Mouse (Mus musculus) kidney, postnatal 0 days (tissue): Measurements from ENCODE around the gene Rnf220. TPM values are rescaled to one million over a fixed set of nuclear protein-coding genes. Genes with fewer than 3 reads are reported as not detected.

ENCODE experiments used
- ATAC-seq: fragments of 200-750 bp; cut with Nextera tagmentation; replicated peaks from 2 replicates; pipeline ENCODE4 v1.8.0; 2017; ENCODE audit warnings: low read depth, moderate number of reproducible peaks, moderate TSS enrichment, moderate library complexity; ENCODE audit not compliant: low FRiP score
- DNase-seq: peaks from one replicate; pipeline ENCODE4 v3.0.0-alpha.2; 2016; ENCODE audit warnings: low spot score
- H3K27ac ChIP-seq: fragments of 300-500 bp; sonication (generic); 2 replicates; pipeline ENCODE4 v1.5.1; 2014; ENCODE audit warnings: mild to moderate bottlenecking
- H3K27me3 ChIP-seq: fragments of 300-500 bp; sonication (generic); 2 replicates; pipeline ENCODE4 v1.6.1; 2014; ENCODE audit warnings: low read length, mixed read lengths; ENCODE audit not compliant: insufficient read depth
- H3K36me3 ChIP-seq: fragments of 300-500 bp; sonication (generic); 2 replicates; pipeline ENCODE4 v1.6.1; 2014; ENCODE audit warnings: low read length, mixed read lengths; ENCODE audit not compliant: insufficient read depth
- H3K4me1 ChIP-seq: fragments of 300-500 bp; sonication (generic); replicated peaks from 2 replicates; pipeline ENCODE4 v1.6.1; 2014; ENCODE audit warnings: antibody characterized with exemption, low read length, mixed read lengths; ENCODE audit not compliant: insufficient read depth
- H3K4me2 ChIP-seq: fragments of 300-500 bp; sonication (generic); 2 replicates; pipeline ENCODE4 v1.6.1; 2014; ENCODE audit warnings: mild to moderate bottlenecking, low read length, moderate library complexity, mixed read lengths
- H3K4me3 ChIP-seq: fragments of 300-500 bp; sonication (generic); replicated peaks from 2 replicates; pipeline ENCODE4 v1.5.1; 2014; ENCODE audit warnings: low read depth, low read length
- H3K9ac ChIP-seq: fragments of 300-500 bp; sonication (generic); 2 replicates; pipeline ENCODE4 v1.6.1; 2014; ENCODE audit warnings: low read depth, low read length
- H3K9me3 ChIP-seq: fragments of 300-500 bp; sonication (generic); replicated peaks from 2 replicates; pipeline ENCODE4 v1.6.1; 2016; ENCODE audit warnings: low read length, inconsistent platforms, mixed read lengths
- CTCF ChIP-seq: IDR thresholded peaks from 2 replicates; pipeline ENCODE4 v1.5.1; 2016; ENCODE audit warnings: antibody characterized with exemption, low read depth, mild to moderate bottlenecking, moderate library complexity
- WGBS: fragments of 180-500 bp; shearing (Covaris S2); extraction: QIAGEN DNeasy Blood & Tissue Kit; methylation state at CpG from one replicate; pipeline ENCODE4 v1.1.7; 2014; 5-methylcytosine and 5-hydroxymethylcytosine counted together
- polyA plus RNA-seq: library from polyadenylated mRNA; unstranded; fragments of >200 nt; fragmentation: Nextera tagmentation; extraction: Ambion mirVana; gene quantifications from 2 replicates; pipeline ENCODE4 v1.2.1, GENCODE M21; 2015

Gene Rnf220
- polyA plus RNA-seq, 1 experiment from 2014 or later = 62.1 TPM

DNA sequence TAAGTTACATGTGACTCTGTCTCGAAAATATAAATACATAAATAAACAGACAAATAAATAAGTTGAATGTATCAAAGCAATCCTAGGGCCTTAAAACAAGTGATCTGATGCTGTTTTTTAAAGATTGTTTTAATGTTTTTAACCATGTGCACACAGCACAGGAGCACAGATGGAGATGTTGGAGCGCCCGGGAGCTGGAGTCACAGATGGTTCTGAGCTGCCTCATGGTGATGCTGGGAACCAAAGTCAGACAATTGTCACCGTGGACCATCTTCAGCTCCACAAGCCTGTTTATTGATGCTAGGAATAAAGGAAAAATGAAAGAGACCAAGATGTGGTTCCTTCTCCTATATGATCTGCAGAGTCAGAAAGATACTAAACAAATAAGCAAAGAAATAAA is 21.4 kb upstream of the Rnf220 start:
- no peaks in the 10 kb centered on the region for H3K27me3 ChIP-seq
- H3K9ac ChIP-seq = no peak overlapping the region
- no peak overlapping the region for H3K27ac ChIP-seq
- ATAC-seq (no peak), DNase-seq (no peak)
- no peak overlapping the region for H3K4me2 ChIP-seq
- H3K36me3 ChIP-seq = no peaks in the 10 kb centered on the region
- no peak overlapping the region for H3K4me3 ChIP-seq
- H3K9me3 ChIP-seq = no peaks in the 10 kb centered on the region
- 90% methylated on average over 4 of the region's 4 CpGs for WGBS
- TF ChIP-seq CTCF = no peak
- no peaks in the 10 kb centered on the region for H3K4me1 ChIP-seq

GRCm38 (mm10) chr4:117499043-117499442 is 2.2 kb upstream of the Rnf220 start:
- Histone ChIP-seq H3K4me3 (no peak overlapping the region), H3K27me3 (peaks cover 27% of the 10 kb centered on the region), H3K27ac (no peak overlapping the region), H3K4me2 (no peak overlapping the region), H3K4me1 (peaks cover 10% of the 10 kb centered on the region; the same call in 1 of the 2 replicates), H3K9ac (no peak overlapping the region), H3K36me3 (no peaks in the 10 kb centered on the region), H3K9me3 (no peaks in the 10 kb centered on the region)
- DNase-seq = no peak
- WGBS = 86% methylated on average over 8 of the region's 8 CpGs
- ATAC-seq = no peak
- TF ChIP-seq CTCF = no peak

DNA sequence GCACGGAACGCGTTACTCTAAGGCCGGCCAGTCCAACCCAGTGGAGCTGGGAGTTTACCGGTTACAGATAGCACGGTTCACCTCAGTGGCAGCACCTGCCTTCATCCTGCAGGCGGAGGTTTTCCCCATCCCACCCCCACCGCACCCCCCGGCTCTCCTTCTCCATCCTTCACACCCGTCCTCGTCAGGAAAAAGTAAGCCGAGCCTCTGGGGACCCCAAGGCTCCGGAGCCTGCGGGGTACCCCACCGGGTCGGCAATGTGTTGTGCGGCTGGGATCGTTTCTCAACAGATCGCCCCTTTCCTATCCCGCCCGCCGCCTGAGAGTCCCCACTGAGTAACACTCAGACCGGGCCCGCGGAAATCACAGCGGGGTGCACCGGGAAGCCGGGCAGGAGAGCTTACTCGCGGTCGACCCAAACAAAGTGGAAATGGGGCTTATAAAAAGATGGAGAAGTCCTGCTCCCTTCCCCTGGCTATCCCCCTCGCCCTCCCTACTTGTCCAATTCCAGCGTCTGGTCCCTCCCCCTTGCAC is 917 bp downstream of the Rnf220 start:
- no peaks in the 10 kb centered on the region for H3K9me3 ChIP-seq
- ATAC-seq = no peak

GRCm38 (mm10) chr4:117494911-117495501 is 1.8 kb downstream of the Rnf220 start:
- under 1% methylated on average over 46 of the region's 47 CpGs for WGBS
- Histone ChIP-seq H3K36me3 (no peaks in the 10 kb centered on the region), H3K9me3 (no peaks in the 10 kb centered on the region), H3K4me2 (peak overlapping the region; percentile 75), H3K4me1 (peaks cover 13% of the 10 kb centered on the region; the same call in 1 of the 2 replicates), H3K4me3 (peak overlapping the region; percentile 37), H3K27ac (no peak overlapping the region), H3K27me3 (peaks cover 59% of the 10 kb centered on the region), H3K9ac (0 out of 2 replicates have a peak overlapping the region, but pooled peaks have one; percentile 37)
- ATAC-seq (no peak), DNase-seq (peak; percentile 27)
- no peak for TF ChIP-seq CTCF

More for the DNA sequence above, 917 bp downstream of the Rnf220 start:
- no peak for TF ChIP-seq CTCF
- Histone ChIP-seq H3K9ac (no peak overlapping the region), H3K4me1 (peaks cover 13% of the 10 kb centered on the region; the same call in 1 of the 2 replicates), H3K27me3 (peaks cover 49% of the 10 kb centered on the region), H3K4me2 (peak overlapping the region; percentile 75), H3K36me3 (no peaks in the 10 kb centered on the region), H3K4me3 (peak overlapping the region; percentile 45), H3K27ac (no peak overlapping the region)
- under 1% methylated on average over 33 of the region's 33 CpGs for WGBS
- DNase-seq = no peak

DNA sequence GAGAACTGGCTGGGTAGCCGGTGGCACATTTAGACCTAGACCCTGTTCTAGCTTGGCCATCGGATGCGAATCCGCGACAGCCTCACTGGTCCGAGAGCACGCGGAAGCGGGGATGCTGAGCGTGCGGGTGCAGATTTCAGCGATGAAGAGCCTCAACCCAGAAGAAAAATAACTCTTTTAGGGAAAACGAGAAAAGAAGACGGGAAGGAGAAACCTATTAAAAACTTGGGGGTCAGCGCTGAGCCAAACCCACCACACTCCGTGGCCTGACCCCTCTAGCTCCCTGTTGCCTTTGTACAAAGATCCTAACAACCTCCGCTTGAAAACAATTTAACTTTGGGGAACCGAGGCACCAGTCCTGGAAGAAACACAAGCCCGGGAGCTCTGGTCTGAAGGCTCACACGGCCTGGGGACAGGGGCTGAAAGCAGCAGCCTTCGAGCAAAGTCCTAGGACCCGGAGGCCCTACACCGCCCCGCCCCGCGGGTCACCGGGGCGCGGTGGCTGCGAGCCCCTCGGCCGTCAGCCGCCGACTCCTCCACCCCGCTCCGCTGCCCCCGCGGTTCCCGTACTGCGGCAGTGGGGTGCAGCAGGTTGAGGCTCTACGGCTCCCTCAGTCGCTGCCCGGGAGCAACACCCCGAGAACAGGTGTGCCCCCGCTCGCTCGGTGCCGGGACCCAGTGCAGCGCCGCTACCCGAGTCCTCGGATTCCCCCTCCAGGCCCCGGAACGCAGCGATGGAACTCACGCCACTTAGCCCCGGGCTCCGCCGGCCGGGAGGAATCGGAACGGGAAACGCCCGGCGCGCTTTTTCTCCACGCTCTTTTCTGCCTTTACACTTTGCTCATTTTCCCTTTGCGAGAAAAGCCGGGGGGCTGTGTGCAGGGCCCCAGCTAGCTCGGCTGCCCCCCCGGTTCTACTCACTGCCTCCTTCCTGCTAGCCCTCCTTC is 2.7 kb downstream of the Rnf220 start:
- peak overlapping the region; percentile 75 for H3K4me2 ChIP-seq
- no peaks in the 10 kb centered on the region for H3K36me3 ChIP-seq
- H3K9me3 ChIP-seq = no peaks in the 10 kb centered on the region
- H3K4me3 ChIP-seq = peak overlapping the region; percentile 37
- no peak for ATAC-seq
- H3K27ac ChIP-seq = no peak overlapping the region
- no peak overlapping the region for H3K9ac ChIP-seq
- no peak for DNase-seq
- WGBS = under 1% methylated on average over 69 of the region's 71 CpGs
- peaks cover 13% of the 10 kb centered on the region; the same call in 1 of the 2 replicates for H3K4me1 ChIP-seq
- no peak for TF ChIP-seq CTCF
- H3K27me3 ChIP-seq = peaks cover 62% of the 10 kb centered on the region

- no peak for TF ChIP-seq CTCF
- ATAC-seq (no peak), DNase-seq (peak; percentile 33)
- Histone ChIP-seq H3K4me2 (no peak overlapping the region), H3K4me3 (0 out of 2 replicates have a peak overlapping the region, but pooled peaks have one; percentile 6), H3K9me3 (no peaks in the 10 kb centered on the region), H3K4me1 (peaks cover 13% of the 10 kb centered on the region; the same call in 1 of the 2 replicates), H3K36me3 (no peaks in the 10 kb centered on the region), H3K27me3 (peaks cover 66% of the 10 kb centered on the region), H3K9ac (no peak overlapping the region), H3K27ac (no peak overlapping the region)
- 4% methylated on average over 17 of the region's 17 CpGs for WGBS
Measured at GRCm38 (mm10) chr4:117493161-117493568, 3.7 kb downstream of the Rnf220 start.
